Mouse (Mus musculus): ENCODE measurements at regions not wholly inside any gene's neighbourhood (a gene's known extent, or its start where the extent isn't known, plus 50 kb on each side); places are given as distances from the start of the nearest gene placed in this dataset.

DNA sequence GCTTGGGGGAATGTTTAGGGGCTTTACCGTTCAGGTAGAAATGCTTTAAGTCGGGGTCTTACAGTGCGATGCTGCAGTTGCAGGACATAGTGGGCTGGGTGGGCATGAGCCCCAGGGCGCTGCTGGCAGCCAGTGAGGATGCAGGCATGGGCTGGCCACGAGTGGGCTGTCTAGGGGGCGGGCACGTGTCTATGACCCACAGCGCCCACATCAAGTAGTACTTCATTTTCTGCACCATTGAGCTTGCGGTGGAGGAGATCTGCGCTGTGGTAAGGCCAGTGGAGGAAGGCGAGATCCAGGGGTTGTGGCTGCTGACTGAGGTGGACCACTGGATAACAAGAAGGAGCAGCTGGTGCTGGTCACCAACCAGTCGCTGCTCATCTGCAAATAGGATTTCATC is 52.4 kb upstream of the Olfr291 start:
- no peak for DNase-seq (ENCODE audit: low read depth, low spot score)

DNA sequence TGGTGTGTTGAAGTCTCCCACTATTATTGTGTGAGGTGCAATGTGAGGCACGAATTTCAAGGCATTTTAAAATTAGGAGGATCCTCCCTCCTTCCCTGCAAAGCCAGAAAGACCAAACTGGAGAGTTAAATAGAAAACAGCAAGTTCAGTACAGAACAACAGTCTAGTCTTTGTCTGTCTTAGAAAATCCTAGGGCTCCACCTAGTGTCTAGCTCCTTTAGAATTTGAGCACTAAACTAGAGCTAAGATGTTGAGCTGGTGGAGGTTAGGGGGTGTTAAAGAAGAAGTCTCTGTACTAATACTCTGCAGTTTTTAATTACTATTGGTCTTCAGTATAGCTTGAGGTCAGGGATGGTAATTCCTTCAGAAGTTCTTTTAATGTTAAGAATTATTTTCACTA is 58.7 kb upstream of the Olfr291 start:
- no peak for DNase-seq (ENCODE audit: low read depth, low spot score)

DNA sequence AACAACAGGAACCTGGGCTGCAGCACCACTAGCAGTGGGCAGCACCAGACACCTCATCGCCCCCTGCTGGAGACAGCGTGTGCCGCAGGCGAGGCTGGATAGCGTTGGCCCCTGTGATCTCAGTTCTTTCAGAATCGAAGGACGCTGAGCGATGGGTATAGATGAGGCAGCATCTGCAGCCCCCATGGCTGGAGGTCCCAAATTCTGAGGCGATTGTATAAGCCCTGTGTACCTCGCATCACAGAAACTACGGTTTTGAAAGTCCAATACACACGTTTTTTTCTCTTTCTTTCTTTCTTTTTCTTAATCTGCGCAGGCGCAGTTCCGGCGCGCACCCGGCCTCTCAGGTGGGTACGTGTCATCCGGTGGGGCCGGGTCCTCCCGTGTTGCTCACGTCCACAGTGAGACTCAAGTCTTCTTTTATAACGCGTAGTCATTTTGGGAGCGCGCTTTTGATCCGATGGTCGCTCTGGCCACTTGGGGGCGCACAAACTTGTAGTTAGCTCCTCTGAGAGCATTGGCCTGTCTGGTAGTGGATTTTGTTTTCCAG is 74.0 kb upstream of the Olfr291 start:
- DNase-seq (ENCODE audit: low read depth, low spot score), result peak; percentile 44

DNA sequence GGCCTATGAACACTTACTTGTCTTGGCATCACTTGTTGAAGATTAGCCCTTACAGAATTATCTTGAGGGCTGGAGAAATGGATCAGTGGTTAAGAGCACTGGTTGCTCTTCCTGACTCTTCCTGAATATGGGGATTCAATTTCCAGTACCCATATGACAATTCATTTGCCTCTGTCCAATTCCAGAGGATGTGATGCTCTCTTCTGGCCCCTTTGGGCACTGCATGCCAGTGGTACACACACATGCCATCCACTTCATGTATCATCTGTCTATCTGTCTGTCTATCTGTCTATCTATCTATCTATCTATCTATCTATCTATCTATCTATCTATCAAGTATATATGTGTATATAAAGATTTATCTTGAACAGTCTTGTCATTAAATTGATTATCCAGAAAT is 75.7 kb upstream of the Olfr291 start:
- DNase-seq (ENCODE audit: low read depth, low spot score), result no peak

DNA sequence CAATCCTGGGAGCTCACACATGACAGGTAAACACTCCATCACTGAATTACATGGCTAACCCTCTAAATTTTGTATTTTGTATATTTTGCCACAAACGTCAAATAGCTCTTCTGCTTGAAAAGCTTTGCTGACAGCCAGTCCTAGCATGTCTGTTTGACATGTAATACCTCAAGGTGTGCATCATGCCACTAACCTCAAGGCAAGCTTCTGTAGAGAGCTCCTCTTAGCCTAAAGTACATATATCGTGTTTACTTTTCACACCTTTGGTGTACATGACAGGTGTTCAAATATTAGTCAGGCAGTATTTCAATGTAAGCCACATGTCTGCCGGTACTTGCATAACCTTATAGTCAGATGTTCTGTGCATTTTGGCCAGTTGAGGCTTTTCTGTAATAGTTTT is 66.5 kb upstream of the Zfand6 start:
- no peak for DNase-seq (ENCODE audit: low read depth, low spot score)

DNA sequence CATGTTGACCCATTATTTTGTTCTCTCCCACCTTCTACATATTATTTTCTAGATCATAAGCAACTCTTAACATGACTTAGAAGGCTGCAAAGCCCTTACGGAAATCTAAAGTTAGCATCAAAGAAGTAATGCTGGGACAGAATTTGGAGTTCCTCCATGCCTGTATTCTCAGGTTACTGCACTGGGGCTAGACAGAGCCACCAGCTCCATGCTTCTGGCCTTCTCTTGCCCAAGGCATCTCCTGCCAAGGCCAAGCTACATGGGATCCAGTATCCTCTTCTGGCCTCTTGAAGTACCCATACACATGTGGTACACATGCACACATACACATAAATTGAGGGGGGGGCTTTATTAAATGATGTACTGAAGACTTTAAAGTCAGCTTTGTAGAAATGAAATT is 63.6 kb upstream of the Zfand6 start:
- DNase-seq (ENCODE audit: low read depth, low spot score), result no peak

DNA sequence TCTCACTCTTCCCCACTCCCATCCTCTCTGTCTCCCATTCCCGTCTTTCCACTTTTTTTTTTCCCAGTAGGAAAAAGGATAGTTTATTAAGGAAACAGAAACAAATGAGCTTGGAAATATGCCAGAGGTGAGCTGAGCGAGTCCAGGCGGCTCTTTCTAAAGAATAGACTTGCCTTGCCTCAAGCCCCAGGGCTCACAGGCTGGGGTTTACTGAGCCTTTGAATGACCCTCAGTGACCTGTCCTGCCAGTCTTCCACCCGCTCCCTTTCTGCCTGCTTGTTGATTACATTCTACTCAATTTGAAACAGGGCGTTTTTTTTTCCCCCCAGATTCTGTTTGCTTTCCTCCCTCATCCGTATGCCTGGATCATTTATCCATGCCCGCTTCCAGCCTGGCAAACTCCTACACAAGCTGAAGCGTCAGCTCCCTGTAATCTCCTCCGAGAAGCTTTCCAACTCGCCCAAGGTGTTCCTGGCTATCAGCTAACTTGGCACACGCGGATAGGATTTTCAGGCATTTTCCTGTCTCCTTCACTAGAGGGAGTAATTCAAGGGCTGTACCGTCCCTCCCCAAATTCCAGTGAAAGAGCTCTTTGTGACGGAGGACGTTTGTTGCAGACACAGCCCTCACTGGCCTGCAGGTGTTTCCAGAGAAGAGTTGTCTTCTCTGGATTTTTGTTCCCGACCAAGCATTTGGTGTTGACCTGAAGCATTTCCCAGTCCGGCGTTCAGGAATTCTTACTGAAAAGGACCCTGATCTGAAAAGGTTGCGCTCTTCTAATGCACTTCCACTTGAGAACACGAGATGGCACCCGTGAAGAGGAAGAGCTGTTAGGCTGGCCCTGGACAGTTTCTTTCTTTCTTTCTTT is 59.9 kb upstream of the Zfand6 start:
- peak; percentile 33 for DNase-seq (ENCODE audit: low read depth, low spot score)

DNA sequence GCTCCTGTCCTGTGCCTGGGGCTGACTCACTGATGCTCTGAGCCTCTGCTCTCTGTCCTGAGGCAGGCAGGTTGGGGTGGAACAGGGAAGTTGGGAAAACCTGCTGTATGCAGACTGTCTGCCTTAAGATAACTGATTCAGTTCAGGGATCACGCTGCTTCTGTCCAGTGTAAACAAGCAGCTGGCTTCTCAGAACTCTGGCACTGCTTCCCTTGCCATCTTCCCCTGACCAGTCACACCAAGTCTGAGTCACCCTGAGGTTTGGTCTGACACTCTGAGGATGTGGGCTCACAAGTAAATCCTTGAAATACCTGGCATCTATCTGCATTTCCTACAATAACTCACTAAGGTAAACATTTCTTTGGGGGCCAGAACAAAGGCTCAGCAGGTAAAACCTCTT is 58.1 kb upstream of the Zfand6 start:
- no peak for DNase-seq (ENCODE audit: low read depth, low spot score)

DNA sequence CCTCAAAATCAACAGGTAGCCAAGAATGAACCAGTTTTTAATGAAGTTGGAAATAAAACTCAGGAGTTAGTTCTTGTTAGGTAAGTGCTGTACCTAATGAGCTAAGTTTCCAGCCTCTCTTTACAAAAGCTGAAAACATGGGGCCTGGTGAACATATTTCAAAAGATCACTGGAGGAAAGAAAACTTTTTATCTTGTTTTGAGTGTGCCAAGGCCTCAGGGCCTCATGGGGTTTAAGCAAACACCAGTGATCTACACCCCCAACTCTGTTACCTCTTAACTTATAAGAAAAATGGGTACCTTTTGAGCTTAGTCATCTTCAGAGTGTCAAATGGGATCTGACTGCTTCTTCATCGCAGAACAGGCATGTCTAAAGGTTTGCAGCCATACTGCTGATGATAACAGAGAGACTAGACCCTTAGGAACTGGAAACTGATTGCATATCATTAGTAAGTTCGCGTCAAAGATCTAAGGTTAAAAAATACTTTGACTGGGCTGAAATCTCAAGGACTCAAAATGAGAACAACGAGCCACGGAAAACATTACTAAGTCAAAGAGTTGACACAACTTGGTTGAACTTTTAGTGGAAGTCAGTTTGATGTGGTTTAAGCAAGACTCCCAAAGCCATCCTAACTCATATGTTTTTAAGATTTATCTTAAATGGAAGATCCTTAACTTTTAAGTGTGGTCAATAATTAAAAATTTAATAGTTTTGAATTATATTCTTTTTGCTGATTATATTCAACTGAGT is 54.7 kb upstream of the Zfand6 start:
- DNase-seq (ENCODE audit: low read depth, low spot score), result no peak

DNA sequence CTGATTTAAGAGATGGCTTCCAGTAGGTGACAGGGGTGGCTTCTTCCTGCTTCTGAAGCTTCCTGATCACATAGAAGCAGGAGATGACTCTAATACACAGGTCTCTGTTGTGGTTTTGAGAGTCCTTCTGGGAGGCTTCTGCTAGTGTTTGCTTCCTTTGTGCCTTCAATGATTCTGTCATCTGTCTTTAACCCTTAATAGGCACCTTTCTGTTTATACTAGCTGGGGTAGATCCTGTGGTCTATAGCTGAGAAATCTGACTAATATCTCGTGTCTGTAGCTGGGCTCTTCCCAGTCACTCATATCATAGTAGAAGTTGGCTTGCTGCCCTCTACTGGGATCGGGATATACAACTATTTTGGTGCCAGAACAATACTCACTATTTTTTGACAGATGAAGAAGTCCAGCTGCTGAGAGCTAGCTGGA is 50.2 kb upstream of the Zfand6 start:
- DNase-seq (ENCODE audit: low read depth, low spot score), result no peak
